Mouse (Mus musculus) kidney, postnatal 14 days (tissue): ENCODE results near the gene 1110008P14Rik.

Experiments
- DNase-seq: peaks from one replicate; pipeline ENCODE4 v3.0.0; 2022; ENCODE audit warnings: mixed read lengths

1110008P14Rik gene

GRCm38 (mm10) chr2:32341634-32341939 is 40.2 kb downstream of the 1110008P14Rik start:
- no peak for DNase-seq

DNA sequence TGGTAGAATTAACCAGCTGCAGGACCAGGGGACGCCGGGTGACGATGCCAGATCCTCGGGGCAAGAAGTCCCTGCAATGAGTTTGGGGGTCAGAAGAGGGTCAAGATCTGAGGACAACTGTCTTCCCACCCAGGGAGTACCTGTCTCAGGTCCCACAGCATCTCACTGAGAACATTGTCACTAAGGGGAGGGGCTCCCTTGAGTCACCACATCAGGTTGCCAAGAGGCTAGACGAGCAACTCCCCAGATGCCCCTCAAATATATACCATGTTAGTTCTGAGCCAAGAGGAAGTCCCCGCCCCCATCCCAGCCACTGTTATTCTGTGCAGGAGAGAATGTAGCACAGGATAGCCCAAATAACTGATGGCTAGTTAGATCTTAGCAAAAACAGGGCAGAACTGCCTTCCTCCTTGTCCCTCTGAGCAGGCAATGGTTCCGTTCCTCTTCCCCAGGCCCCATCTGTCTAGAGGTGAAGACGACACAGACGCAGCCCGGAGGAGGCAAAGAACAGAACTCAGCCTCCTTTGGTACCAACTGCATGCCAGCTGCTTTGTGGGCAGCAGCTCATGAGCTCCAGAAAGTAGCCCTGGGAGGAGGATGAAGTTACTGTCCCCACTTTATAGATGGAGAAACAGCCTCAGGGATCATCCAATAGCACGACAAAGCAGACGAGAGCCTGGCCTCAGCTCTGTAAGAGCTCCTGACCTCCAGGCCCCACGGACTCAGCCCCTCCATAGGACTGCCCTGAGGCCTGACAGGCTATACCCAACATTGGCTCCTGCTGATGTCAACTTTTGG is 40.7 kb downstream of the 1110008P14Rik start:
- DNase-seq, result no peak

DNA sequence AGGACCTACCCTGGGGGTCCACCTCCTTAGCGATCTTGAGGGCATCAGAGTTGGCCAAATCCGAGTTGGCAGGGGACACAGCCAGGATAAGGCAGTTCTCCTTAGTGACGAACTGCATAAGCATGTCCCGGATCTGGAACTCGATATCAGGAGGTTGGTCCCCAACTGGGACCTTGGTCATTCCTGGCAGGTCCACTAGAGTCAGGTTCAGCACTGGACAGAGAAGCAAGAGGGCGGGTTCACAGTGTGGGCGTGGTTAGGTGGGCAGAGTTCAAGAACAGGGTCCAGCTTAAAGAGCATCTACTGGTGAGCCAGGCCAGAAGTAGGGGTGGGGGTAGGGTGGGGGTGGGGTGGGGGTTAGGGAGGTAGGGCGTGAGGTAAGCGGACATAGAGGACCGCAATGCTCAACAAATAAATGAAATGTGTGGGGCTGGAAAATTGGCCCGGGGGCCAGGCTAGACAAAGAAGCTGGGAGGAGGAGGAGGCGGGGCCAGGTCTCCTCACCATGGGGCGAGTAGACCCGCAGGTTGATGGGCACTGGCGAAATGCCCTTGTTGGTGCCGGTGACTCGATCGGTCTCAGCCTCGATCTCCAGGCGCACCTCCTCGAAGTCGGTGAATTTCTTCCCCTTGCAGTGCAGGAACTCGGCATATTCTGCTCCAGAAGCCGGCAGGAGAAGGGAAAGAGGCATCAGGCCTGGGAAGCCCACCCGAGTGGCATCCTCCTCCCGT is 41.7 kb downstream of the 1110008P14Rik start:
- DNase-seq, result no peak

- no peak for DNase-seq
Measured at GRCm38 (mm10) chr2:32335888-32336287, 45.9 kb downstream of the 1110008P14Rik start.

- no peak for DNase-seq
Measured at GRCm38 (mm10) chr2:32332159-32332558, 49.6 kb downstream of the 1110008P14Rik start.

DNA sequence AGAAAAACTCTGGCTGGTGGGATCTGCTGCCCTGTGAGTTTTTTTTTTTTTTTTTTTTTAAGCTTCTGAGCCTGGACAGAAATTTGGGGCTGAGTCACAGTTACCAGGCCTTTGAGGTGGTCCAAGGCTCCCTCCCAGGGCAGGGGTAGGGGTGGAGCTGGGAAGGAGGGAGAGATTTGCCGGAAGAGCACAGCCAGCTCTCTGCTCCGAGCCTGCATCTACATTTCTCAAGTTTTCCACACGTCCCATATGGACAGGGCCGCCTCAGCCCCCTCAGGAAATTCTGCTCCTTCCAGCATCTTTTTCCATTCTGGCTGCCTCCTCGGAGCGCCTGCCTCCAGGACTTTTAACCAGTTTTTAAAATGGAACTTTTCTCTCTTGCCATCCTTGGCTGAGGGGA is 52.2 kb downstream of the 1110008P14Rik start:
- DNase-seq, result no peak

DNA sequence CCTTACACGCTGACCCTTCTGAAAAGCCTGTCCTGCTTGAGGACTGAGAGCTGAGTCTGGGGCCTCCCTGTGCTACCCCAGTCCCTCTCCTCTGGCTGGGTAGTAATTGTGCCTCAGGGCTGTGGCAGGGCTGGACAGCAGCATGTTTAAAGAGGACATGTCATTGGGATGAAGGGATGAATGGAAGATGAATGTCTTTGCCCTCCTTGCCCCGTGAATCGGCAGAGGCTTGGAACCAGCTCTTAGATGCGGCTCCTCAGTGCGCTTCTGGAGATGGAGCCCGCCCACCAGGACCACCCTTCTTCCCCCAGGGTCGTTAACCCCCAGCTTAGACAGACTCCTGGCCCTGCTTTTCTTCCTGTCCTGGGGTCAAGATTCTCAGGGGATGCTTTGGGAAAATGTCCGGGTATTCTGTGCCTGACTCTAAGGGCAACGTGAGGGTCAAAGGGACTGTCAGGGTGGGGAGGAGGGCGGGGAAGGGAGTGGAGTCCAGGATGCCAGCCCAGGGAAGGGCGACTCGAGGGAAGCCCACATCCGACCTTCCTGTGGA is 52.8 kb downstream of the 1110008P14Rik start:
- DNase-seq, result no peak

DNA sequence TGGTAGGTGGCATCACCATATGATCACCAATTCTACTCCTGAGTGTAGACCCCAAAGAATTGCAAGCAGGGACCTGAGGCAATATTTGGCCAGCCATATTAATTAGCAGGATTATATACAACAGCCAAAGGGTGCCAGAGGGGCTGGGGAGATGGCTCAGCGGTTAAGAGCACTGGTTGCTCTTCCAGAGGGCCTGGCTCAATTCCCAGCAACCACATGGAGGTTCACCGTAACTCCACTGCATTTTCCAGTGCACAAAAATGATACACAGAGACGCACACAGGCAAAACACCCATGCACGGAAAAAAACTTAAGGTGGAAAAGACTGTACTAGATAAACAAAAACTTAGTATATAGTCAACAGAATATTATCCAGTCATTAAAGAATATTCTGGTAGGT is 54.5 kb downstream of the 1110008P14Rik start:
- no peak for DNase-seq
